Mouse (Mus musculus) heart, embryonic 11.5 days (tissue): ENCODE data around the gene Stac2. TPM values are rescaled to one million over a fixed set of nuclear protein-coding genes. Genes with fewer than 3 reads are reported as not detected.

Experiments used
- ATAC-seq: fragments of 200-750 bp; cut with Nextera tagmentation; replicated peaks from 2 replicates; pipeline ENCODE4 v1.8.0; 2017; ENCODE audit warnings: moderate library complexity; ENCODE audit not compliant: insufficient number of reproducible peaks, low FRiP score, low TSS enrichment
- H3K27ac ChIP-seq: fragments of 300-500 bp; sonication (generic); 2 replicates; pipeline ENCODE4 v1.5.1; 2014; ENCODE audit warnings: mild to moderate bottlenecking, low read depth, low read length
- H3K27me3 ChIP-seq: fragments of 300-500 bp; sonication (generic); 2 replicates; pipeline ENCODE4 v1.6.1; 2014; ENCODE audit warnings: mild to moderate bottlenecking, low read length, mixed read lengths; ENCODE audit not compliant: control insufficient read depth, insufficient read depth
- H3K36me3 ChIP-seq: fragments of 300-500 bp; sonication (generic); 2 replicates; pipeline ENCODE4 v1.6.1; 2014; ENCODE audit warnings: mild to moderate bottlenecking, low read length, moderate library complexity, mixed read lengths; ENCODE audit not compliant: control insufficient read depth, insufficient read depth
- H3K4me1 ChIP-seq: fragments of 300-500 bp; sonication (generic); 2 replicates; pipeline ENCODE4 v1.6.1; 2014; ENCODE audit warnings: low read length; ENCODE audit not compliant: control insufficient read depth, insufficient read depth
- H3K4me2 ChIP-seq: fragments of 300-500 bp; sonication (generic); 2 replicates; pipeline ENCODE4 v1.6.1; 2014; ENCODE audit warnings: mild to moderate bottlenecking, moderate library complexity
- H3K4me3 ChIP-seq: fragments of 300-500 bp; sonication (generic); 2 replicates; pipeline ENCODE4 v1.5.1; 2014; ENCODE audit warnings: low read depth, low read length
- H3K9ac ChIP-seq: fragments of 300-500 bp; sonication (generic); 2 replicates; pipeline ENCODE4 v1.6.1; 2014; ENCODE audit warnings: mild to moderate bottlenecking, low read depth, low read length, moderate library complexity
- H3K9me3 ChIP-seq: fragments of 300-500 bp; sonication (generic); replicated peaks from 2 replicates; pipeline ENCODE4 v1.6.1; 2016; ENCODE audit warnings: low read length; ENCODE audit not compliant: control insufficient read depth
- WGBS: fragments of 180-500 bp; shearing (Covaris S2); extraction: QIAGEN DNeasy Blood & Tissue Kit; methylation state at CpG from one replicate; pipeline ENCODE4 v1.1.7; 2014; ENCODE audit not compliant: insufficient replicate concordance; 5-methylcytosine and 5-hydroxymethylcytosine counted together
- polyA plus RNA-seq: library from polyadenylated mRNA; unstranded; fragments of >200 nt; fragmentation: Nextera tagmentation; extraction: Ambion mirVana; gene quantifications from 2 replicates; pipeline ENCODE4 v1.2.1, GENCODE M21; 2014

Stac2 gene
- polyA plus RNA-seq, 1 experiment from 2014 or later, result 0.26 TPM

- Histone ChIP-seq H3K9ac (no peak overlapping the region), H3K27me3 (peaks cover 50% of the 10 kb centered on the region), H3K4me2 (no peak overlapping the region), H3K9me3 (no peaks in the 10 kb centered on the region), H3K36me3 (no peaks in the 10 kb centered on the region), H3K4me1 (peaks cover 24% of the 10 kb centered on the region), H3K27ac (no peak overlapping the region), H3K4me3 (no peak overlapping the region)
- 74% methylated on average over 4 of the region's 4 CpGs for WGBS
- ATAC-seq, result no peak
Measured at GRCm38 (mm10) chr11:98047745-98048144, 5.5 kb downstream of the Stac2 start.

GRCm38 (mm10) chr11:98046466-98046865, 6.8 kb downstream of the Stac2 start:
- no peaks in the 10 kb centered on the region for H3K36me3 ChIP-seq
- ATAC-seq, result no peak
- no peak overlapping the region for H3K27ac ChIP-seq
- 68% methylated on average over 1 of the region's 1 CpGs for WGBS
- no peak overlapping the region for H3K4me3 ChIP-seq
- no peak overlapping the region for H3K9ac ChIP-seq
- no peak overlapping the region for H3K4me2 ChIP-seq
- H3K9me3 ChIP-seq, result no peaks in the 10 kb centered on the region
- peaks cover 12% of the 10 kb centered on the region; the same call in 1 of the 2 replicates for H3K4me1 ChIP-seq
- H3K27me3 ChIP-seq, result peaks cover 37% of the 10 kb centered on the region

GRCm38 (mm10) chr11:98045596-98045995, 7.7 kb downstream of the Stac2 start:
- Histone ChIP-seq H3K36me3 (no peaks in the 10 kb centered on the region), H3K27me3 (peaks cover 28% of the 10 kb centered on the region), H3K9me3 (no peaks in the 10 kb centered on the region), H3K4me2 (no peak overlapping the region), H3K27ac (no peak overlapping the region), H3K4me1 (0 out of 2 replicates have a peak, but pooled peaks cover 3% of the 10 kb centered on the region), H3K9ac (no peak overlapping the region), H3K4me3 (no peak overlapping the region)
- no peak for ATAC-seq
- WGBS, result 57% methylated on average over 4 of the region's 4 CpGs

GRCm38 (mm10) chr11:98044074-98044473, 9.2 kb downstream of the Stac2 start:
- WGBS, result 68% methylated on average over 5 of the region's 5 CpGs
- Histone ChIP-seq H3K27me3 (peaks cover 15% of the 10 kb centered on the region; the same call in 1 of the 2 replicates), H3K4me2 (no peak overlapping the region)

GRCm38 (mm10) chr11:98042741-98043140, 10.5 kb downstream of the Stac2 start:
- H3K9me3 ChIP-seq, result no peaks in the 10 kb centered on the region
- H3K4me1 ChIP-seq, result peaks cover 5% of the 10 kb centered on the region; the same call in 1 of the 2 replicates
- no peak overlapping the region for H3K4me3 ChIP-seq
- no peak overlapping the region for H3K4me2 ChIP-seq
- ATAC-seq, result no peak
- WGBS, result 69% methylated on average over 6 of the region's 6 CpGs
- H3K27me3 ChIP-seq, result peaks cover 15% of the 10 kb centered on the region
- H3K36me3 ChIP-seq, result no peaks in the 10 kb centered on the region
- H3K27ac ChIP-seq, result no peak overlapping the region
- H3K9ac ChIP-seq, result no peak overlapping the region

More at GRCm38 (mm10) chr11:98044074-98044473, 9.2 kb downstream of the Stac2 start:
- no peak overlapping the region for H3K9ac ChIP-seq
- no peak for ATAC-seq
- 0 out of 2 replicates have a peak, but pooled peaks cover 3% of the 10 kb centered on the region for H3K4me1 ChIP-seq
- H3K4me3 ChIP-seq, result no peak overlapping the region
- no peak overlapping the region for H3K27ac ChIP-seq
- no peaks in the 10 kb centered on the region for H3K9me3 ChIP-seq
- no peaks in the 10 kb centered on the region for H3K36me3 ChIP-seq

- peaks cover 19% of the 10 kb centered on the region for H3K27me3 ChIP-seq
- no peak for ATAC-seq
- H3K36me3 ChIP-seq, result no peaks in the 10 kb centered on the region
- H3K4me2 ChIP-seq, result no peak overlapping the region
- H3K9me3 ChIP-seq, result no peaks in the 10 kb centered on the region
- peaks cover 9% of the 10 kb centered on the region; the same call in 1 of the 2 replicates for H3K4me1 ChIP-seq
- H3K27ac ChIP-seq, result no peak overlapping the region
- H3K4me3 ChIP-seq, result no peak overlapping the region
- WGBS, result 63% methylated on average over 8 of the region's 8 CpGs
- no peak overlapping the region for H3K9ac ChIP-seq
Measured at GRCm38 (mm10) chr11:98040975-98041374, 12.3 kb downstream of the Stac2 start.

GRCm38 (mm10) chr11:98037871-98038270, 15.4 kb downstream of the Stac2 start:
- Histone ChIP-seq H3K4me3 (no peak overlapping the region), H3K4me1 (peaks cover 16% of the 10 kb centered on the region; the same call in 1 of the 2 replicates), H3K9ac (no peak overlapping the region), H3K4me2 (no peak overlapping the region), H3K9me3 (no peaks in the 10 kb centered on the region), H3K27me3 (peaks cover 19% of the 10 kb centered on the region), H3K27ac (no peak overlapping the region), H3K36me3 (no peaks in the 10 kb centered on the region)
- WGBS, result 54% methylated on average over 14 of the region's 14 CpGs
- no peak for ATAC-seq

- Histone ChIP-seq H3K9me3 (no peaks in the 10 kb centered on the region), H3K27ac (no peak overlapping the region), H3K4me3 (peak overlapping the region; percentile 38), H3K9ac (peak overlapping the region; percentile 49; the same call in 1 of the 2 replicates), H3K4me1 (peaks cover 16% of the 10 kb centered on the region; the same call in 1 of the 2 replicates), H3K4me2 (peak overlapping the region; percentile 74), H3K27me3 (peaks cover 19% of the 10 kb centered on the region), H3K36me3 (no peaks in the 10 kb centered on the region)
- peak; percentile 47 for ATAC-seq
- WGBS, result under 1% methylated on average over 27 of the region's 27 CpGs
Measured at GRCm38 (mm10) chr11:98035977-98036377, 17.3 kb downstream of the Stac2 start.

GRCm38 (mm10) chr11:98034840-98035239, 18.4 kb downstream of the Stac2 start:
- no peak overlapping the region for H3K9ac ChIP-seq
- peaks cover 16% of the 10 kb centered on the region; the same call in 1 of the 2 replicates for H3K4me1 ChIP-seq
- H3K27ac ChIP-seq, result no peak overlapping the region
- 45% methylated on average over 4 of the region's 4 CpGs for WGBS
- no peak for ATAC-seq
- H3K4me2 ChIP-seq, result no peak overlapping the region
- H3K4me3 ChIP-seq, result no peak overlapping the region
- H3K27me3 ChIP-seq, result peaks cover 19% of the 10 kb centered on the region
- no peaks in the 10 kb centered on the region for H3K9me3 ChIP-seq
- H3K36me3 ChIP-seq, result peaks cover 7% of the 10 kb centered on the region; the same call in 1 of the 2 replicates
